Mouse (Mus musculus) ES-E14 (cell line): ENCODE measurements around the gene Rhebl1. TPM values are rescaled to one million over a fixed set of nuclear protein-coding genes. Genes with fewer than 3 reads are reported as not detected.
A peak's percentile ranks its signal among the peaks of the same experiment; 100 is the strongest.

ENCODE experiments used
- DNase-seq: peaks from one replicate; pipeline ENCODE4 v3.0.0-alpha.2; 2013; ENCODE audit warnings: low read depth, low spot score
- H3K27ac ChIP-seq: 2 replicates; pipeline ENCODE4 v1.5.1; 2012; ENCODE audit warnings: low read depth, mild to moderate bottlenecking, low read length, moderate library complexity, mixed read lengths; ENCODE audit not compliant: poor library complexity, insufficient read depth, severe bottlenecking
- H3K36me3 ChIP-seq: 2 replicates; pipeline ENCODE4 v1.6.1; 2012; ENCODE audit warnings: mild to moderate bottlenecking, low read length, moderate library complexity, mixed read lengths; ENCODE audit not compliant: control insufficient read depth, poor library complexity, insufficient read depth, severe bottlenecking
- H3K4me1 ChIP-seq, 2 experiments: fragments of 150-350 bp in 1 of 2; sonication (generic) in 1 of 2; 2 replicates each; pipeline ENCODE4 v1.6.1; 2012; ENCODE audit warnings: low read length in 2 of 2, mild to moderate bottlenecking in 1 of 2, mixed read lengths in 1 of 2; ENCODE audit not compliant: control insufficient read depth in 2 of 2, insufficient read depth in 2 of 2, poor library complexity in 1 of 2
- H3K4me3 ChIP-seq, 2 experiments: fragments of 150-350 bp in 1 of 2; sonication (generic) in 1 of 2; 2 replicates each; pipeline ENCODE4 v1.5.1; 2012; ENCODE audit warnings: low read length in 2 of 2, low read depth in 1 of 2, mild to moderate bottlenecking in 1 of 2, mixed read lengths in 1 of 2; ENCODE audit not compliant: insufficient read depth in 1 of 2, poor library complexity in 1 of 2, severe bottlenecking in 1 of 2
- H3K9ac ChIP-seq: 2 replicates; pipeline ENCODE4 v1.6.1; 2012; ENCODE audit warnings: low read depth, mild to moderate bottlenecking, low read length, mixed read lengths; ENCODE audit not compliant: poor library complexity, insufficient read depth, severe bottlenecking
- H3K9me3 ChIP-seq: fragments of 150-350 bp; sonication (generic); 2 replicates; pipeline ENCODE4 v1.6.1; 2012; ENCODE audit warnings: low read depth, mild to moderate bottlenecking, low read length; ENCODE audit not compliant: control insufficient read depth, insufficient read depth
- CHD2 ChIP-seq: IDR thresholded peaks from 2 replicates; pipeline ENCODE4 v1.6.1; 2014; ENCODE audit warnings: mild to moderate bottlenecking, low read depth, low read length, inconsistent platforms
- HCFC1 ChIP-seq: IDR thresholded peaks from 2 replicates; pipeline ENCODE4 v1.6.1; 2012; ENCODE audit warnings: low read length, inconsistent platforms, borderline replicate concordance; ENCODE audit not compliant: insufficient read depth
- MAFK ChIP-seq: IDR thresholded peaks from 2 replicates; pipeline ENCODE4 v1.6.1; 2014; ENCODE audit warnings: mild to moderate bottlenecking, low read depth, low read length, inconsistent platforms; ENCODE audit not compliant: insufficient read depth
- ZC3H11A ChIP-seq: IDR thresholded peaks from 2 replicates; pipeline ENCODE4 v1.6.1; 2012; ENCODE audit warnings: low read depth, mild to moderate bottlenecking, inconsistent platforms, low read length, borderline replicate concordance
- ZNF384 ChIP-seq: IDR thresholded peaks from 2 replicates; pipeline ENCODE4 v1.6.1; 2012; ENCODE audit warnings: low read depth, low read length, inconsistent platforms
- in situ Hi-C, 2 experiments: fragments of 600-800 bp; cut with MboI; formaldehyde crosslinking; loops; one replicate each; pipeline ENCODE4 v1.15.1; 2025; ENCODE audit warnings: low sequenced_read_pairs in 2 of 2, inconsistent platforms in 1 of 2; ENCODE audit not compliant: unreplicated experiment in 2 of 2
- total RNA-seq: library from RNA; depleted of rRNA; stranded (reverse); fragments of 300-350 nt; gene quantifications from 2 replicates; pipeline ENCODE4 v1.2.3, GENCODE M21; 2012

Gene Rhebl1
- total RNA-seq, 1 experiment = 48.2 TPM

DNA sequence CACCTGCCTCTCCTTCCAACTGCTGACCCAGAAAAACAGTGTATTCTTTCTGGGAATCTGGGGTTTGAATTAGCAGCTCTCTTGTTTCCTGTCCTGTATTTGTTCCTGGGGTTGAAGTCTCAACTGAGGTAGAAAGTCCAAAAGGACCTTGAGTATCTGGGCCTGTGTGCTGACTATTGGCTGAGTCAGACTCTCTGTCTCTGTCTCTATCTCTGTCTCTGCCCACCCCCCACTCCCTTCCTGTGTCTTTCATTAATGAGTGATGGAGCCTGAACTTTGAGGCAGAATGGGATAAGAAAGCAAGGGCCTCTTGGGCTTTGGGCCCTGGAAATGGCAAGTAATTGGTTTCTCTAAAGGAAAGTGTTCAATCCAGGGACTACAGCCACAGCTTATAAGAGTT lies 10.7 kb downstream of the Rhebl1 start:
- Histone ChIP-seq H3K9me3 (no peaks in the 10 kb centered on the region), H3K4me1 (peaks cover 2 to 5% of the 10 kb centered on the region in 2 experiments; a peak in 3 of 4 replicates), H3K27ac (no peak overlapping the region), H3K36me3 (peaks cover 4% of the 10 kb centered on the region; the same call in 1 of the 2 replicates), H3K4me3 (no peak overlapping the region), H3K9ac (no peak overlapping the region)
- in situ Hi-C loops = no loop called here
- no peak for DNase-seq
- TF ChIP-seq ZNF384 (no peak), MAFK (no peak), CHD2 (no peak), HCFC1 (no peak), ZC3H11A (no peak)

GRCm38 (mm10) chr15:98881656-98882008 lies 12.7 kb downstream of the Rhebl1 start:
- Histone ChIP-seq H3K36me3 (peaks cover 12% of the 10 kb centered on the region), H3K27ac (peak overlapping the region; percentile 68), H3K9me3 (no peaks in the 10 kb centered on the region), H3K9ac (peak overlapping the region; percentile 81), H3K4me3 (peak overlapping the region; percentile 23 to 26), H3K4me1 (peaks cover 2 to 5% of the 10 kb centered on the region in 2 experiments; a peak in 3 of 4 replicates)
- TF ChIP-seq CHD2 = no peak
- no peak for TF ChIP-seq MAFK
- no peak for TF ChIP-seq ZC3H11A
- TF ChIP-seq ZNF384 = no peak
- TF ChIP-seq HCFC1 = no peak
- in situ Hi-C loops = no loop called here
- no peak for DNase-seq

GRCm38 (mm10) chr15:98880978-98881655 lies 13.2 kb downstream of the Rhebl1 start:
- Histone ChIP-seq H3K4me3 (peak overlapping the region; percentile 78 to 84), H3K9me3 (no peaks in the 10 kb centered on the region), H3K36me3 (peaks cover 15% of the 10 kb centered on the region), H3K27ac (peak overlapping the region; percentile 68), H3K4me1 (peaks cover 2 to 5% of the 10 kb centered on the region in 2 experiments; a peak in 3 of 4 replicates), H3K9ac (peak overlapping the region; percentile 81)
- in situ Hi-C loops = no loop called here
- TF ChIP-seq CHD2 = no peak
- no peak for TF ChIP-seq ZNF384
- peak; percentile 97 for DNase-seq

DNA sequence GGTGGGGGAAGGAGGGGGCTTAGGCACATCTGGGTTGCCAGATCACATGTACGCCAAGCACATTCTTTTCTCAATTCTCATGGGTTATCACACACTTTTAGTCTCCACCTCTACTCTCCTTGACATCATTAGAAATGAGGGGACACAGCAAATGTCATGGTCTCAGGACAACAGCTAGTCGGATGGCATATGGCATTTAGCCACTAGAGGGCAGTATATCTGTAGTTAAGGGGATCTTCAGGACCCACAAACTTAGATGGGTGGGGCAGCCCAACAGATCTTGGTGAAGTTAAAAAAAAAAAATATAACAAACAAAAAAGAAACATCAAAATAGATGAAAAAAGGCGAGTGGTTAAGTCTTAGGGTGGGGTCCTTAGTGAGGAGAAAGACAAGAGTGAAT lies 17.0 kb downstream of the Rhebl1 start:
- Histone ChIP-seq H3K4me3 (no peak overlapping the region), H3K36me3 (peaks cover 15% of the 10 kb centered on the region), H3K27ac (no peak overlapping the region), H3K4me1 (peaks cover 2% of the 10 kb centered on the region in 2 experiments; a peak in 3 of 4 replicates), H3K9me3 (no peaks in the 10 kb centered on the region), H3K9ac (no peak overlapping the region)
- TF ChIP-seq HCFC1 (no peak), ZNF384 (0 out of 2 replicates have a peak, but pooled peaks have one; percentile 5), ZC3H11A (no peak), MAFK (no peak)
- no peak for DNase-seq
- in situ Hi-C loops = no loop called here
